Mouse (Mus musculus): ENCODE measurements around the gene Gdf2. TPM values are rescaled to one million over a fixed set of nuclear protein-coding genes. Genes with fewer than 3 reads are reported as not detected.

Gene Gdf2
- not detected in 2 replicates for total RNA-seq (2015; ENCODE audit: low replicate concordance)
- total RNA-seq (2017; ENCODE audit: low replicate concordance) = not detected in 2 replicates

- ATAC-seq (replicated peaks; ENCODE audit: low FRiP score, poor library complexity, severe bottlenecking) = no peak
These were observed at the start of gene Gdf2 for GRCm38 (mm10) chr14:33940739-33941138. TSS of gene Gdf2 (plus strand) at chr14:33941039.

GRCm38 (mm10) chr14:33891507-33891906 is 49.3 kb upstream of the Gdf2 start:
- no peak for ATAC-seq (replicated peaks; ENCODE audit: low FRiP score, poor library complexity, severe bottlenecking)

GRCm38 (mm10) chr14:33895777-33896176 is 45.1 kb upstream of the Gdf2 start:
- ATAC-seq (replicated peaks; ENCODE audit: low FRiP score, poor library complexity, severe bottlenecking) = no peak

GRCm38 (mm10) chr14:33896628-33897300 is 44.1 kb upstream of the Gdf2 start:
- ATAC-seq (replicated peaks; ENCODE audit: low FRiP score, poor library complexity, severe bottlenecking) = no peak

- ATAC-seq (replicated peaks; ENCODE audit: low FRiP score, poor library complexity, severe bottlenecking) = no peak
These were observed 38.1 kb upstream of the Gdf2 start for GRCm38 (mm10) chr14:33902783-33903182.

- no peak for ATAC-seq (replicated peaks; ENCODE audit: low FRiP score, poor library complexity, severe bottlenecking)
These were observed 37.6 kb upstream of the Gdf2 start for GRCm38 (mm10) chr14:33903199-33903598.

- no peak for ATAC-seq (replicated peaks; ENCODE audit: low FRiP score, poor library complexity, severe bottlenecking)
These were observed 36.0 kb upstream of the Gdf2 start for GRCm38 (mm10) chr14:33904851-33905250.

GRCm38 (mm10) chr14:33913727-33914126 is 27.1 kb upstream of the Gdf2 start:
- ATAC-seq (replicated peaks; ENCODE audit: low FRiP score, poor library complexity, severe bottlenecking) = no peak

- ATAC-seq (replicated peaks; ENCODE audit: low FRiP score, poor library complexity, severe bottlenecking) = no peak
These were observed 26.6 kb upstream of the Gdf2 start for GRCm38 (mm10) chr14:33914206-33914605.

GRCm38 (mm10) chr14:33920727-33921559 is 19.9 kb upstream of the Gdf2 start:
- no peak for ATAC-seq (replicated peaks; ENCODE audit: low FRiP score, poor library complexity, severe bottlenecking)

GRCm38 (mm10) chr14:33922771-33923167 is 18.1 kb upstream of the Gdf2 start:
- ATAC-seq (replicated peaks; ENCODE audit: low FRiP score, poor library complexity, severe bottlenecking) = no peak

GRCm38 (mm10) chr14:33923168-33924070 is 17.4 kb upstream of the Gdf2 start, which contains the start of gene Gdf10:
TSS of gene Gdf10 (plus strand) at chr14:33923587.
- no peak for ATAC-seq (replicated peaks; ENCODE audit: low FRiP score, poor library complexity, severe bottlenecking)

- ATAC-seq (replicated peaks; ENCODE audit: low FRiP score, poor library complexity, severe bottlenecking) = no peak
These were observed 9.0 kb upstream of the Gdf2 start for GRCm38 (mm10) chr14:33931853-33932252.

- no peak for ATAC-seq (replicated peaks; ENCODE audit: low FRiP score, poor library complexity, severe bottlenecking)
These were observed 7.7 kb upstream of the Gdf2 start for GRCm38 (mm10) chr14:33932935-33933703.

- ATAC-seq (replicated peaks; ENCODE audit: low FRiP score, poor library complexity, severe bottlenecking) = no peak
These were observed 7.0 kb upstream of the Gdf2 start for GRCm38 (mm10) chr14:33933778-33934317.

GRCm38 (mm10) chr14:33939117-33939516 is 1.7 kb upstream of the Gdf2 start:
- ATAC-seq (replicated peaks; ENCODE audit: low FRiP score, poor library complexity, severe bottlenecking) = no peak

GRCm38 (mm10) chr14:33942222-33942621 is 1.4 kb downstream of the Gdf2 start:
- ATAC-seq (replicated peaks; ENCODE audit: low FRiP score, poor library complexity, severe bottlenecking) = no peak

GRCm38 (mm10) chr14:33946125-33946524 is 5.3 kb downstream of the Gdf2 start:
- no peak for ATAC-seq (replicated peaks; ENCODE audit: low FRiP score, poor library complexity, severe bottlenecking)
